Mouse (Mus musculus) stomach, postnatal 0 days (tissue): ENCODE measurements at regions not wholly inside any gene's neighbourhood (a gene's known extent, or its start where the extent isn't known, plus 50 kb on each side); places are given as distances from the start of the nearest gene placed in this dataset.

Experiments used
- CTCF ChIP-seq: IDR thresholded peaks from 2 replicates; pipeline ENCODE4 v1.5.1; 2016; ENCODE audit warnings: antibody characterized with exemption, low read depth, mild to moderate bottlenecking, moderate library complexity
- EP300 ChIP-seq: optimal IDR thresholded peaks from 2 replicates; pipeline ENCODE3; 2016; ENCODE audit warnings: antibody characterized with exemption

DNA sequence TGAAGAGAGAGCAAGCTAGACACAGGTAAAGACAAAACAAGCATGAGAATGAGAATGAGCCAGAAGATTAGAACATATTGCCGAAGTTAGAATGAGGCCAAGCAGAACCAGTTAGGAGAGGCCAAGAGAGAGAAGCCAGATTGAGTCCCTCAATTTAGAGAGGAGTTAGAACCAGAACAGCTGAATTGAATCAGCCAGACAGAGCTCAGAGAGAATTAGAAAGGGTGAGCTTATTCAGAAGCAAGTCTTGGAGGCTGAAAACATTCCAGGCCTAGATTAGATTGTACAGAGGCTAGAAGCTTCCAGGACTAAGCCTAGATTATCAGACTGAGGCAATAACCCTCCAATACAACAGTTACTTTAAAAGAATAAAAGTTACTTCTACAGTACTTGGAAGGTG lies 256.1 kb downstream of the Lpin1 start:
- TF ChIP-seq CTCF (no peak), EP300 (no peak)
